Mouse (Mus musculus) kidney, adult 11 months (tissue): ENCODE results near the gene Wwtr1.

Experiments used
- DNase-seq: peaks from one replicate; pipeline ENCODE4 v3.0.0; 2022

Wwtr1 gene

DNA sequence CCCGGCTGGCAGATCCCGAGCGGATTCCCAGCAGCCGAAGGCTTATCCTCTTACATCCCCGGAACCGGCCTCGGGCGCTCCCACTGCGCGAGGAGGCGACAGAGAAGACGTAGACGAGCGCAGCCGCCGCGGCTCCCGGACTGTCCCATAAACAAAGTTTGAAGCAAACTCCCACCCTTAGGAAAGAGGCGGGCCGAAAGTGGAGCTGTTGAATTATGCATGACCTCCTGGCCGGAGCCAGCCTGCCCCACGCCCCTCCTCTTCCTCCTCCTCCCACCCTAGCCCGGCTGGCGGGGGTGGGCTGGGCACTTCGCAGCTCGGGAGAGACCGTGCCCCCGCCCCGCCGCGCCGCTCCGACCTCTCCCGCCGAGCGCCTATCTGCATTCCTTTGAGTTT lies at the start of gene Wwtr1:
Wwtr1 (minus strand) TSS at position 251 of the 396 bp plus-strand sequence.
- peak; percentile 97 for DNase-seq

DNA sequence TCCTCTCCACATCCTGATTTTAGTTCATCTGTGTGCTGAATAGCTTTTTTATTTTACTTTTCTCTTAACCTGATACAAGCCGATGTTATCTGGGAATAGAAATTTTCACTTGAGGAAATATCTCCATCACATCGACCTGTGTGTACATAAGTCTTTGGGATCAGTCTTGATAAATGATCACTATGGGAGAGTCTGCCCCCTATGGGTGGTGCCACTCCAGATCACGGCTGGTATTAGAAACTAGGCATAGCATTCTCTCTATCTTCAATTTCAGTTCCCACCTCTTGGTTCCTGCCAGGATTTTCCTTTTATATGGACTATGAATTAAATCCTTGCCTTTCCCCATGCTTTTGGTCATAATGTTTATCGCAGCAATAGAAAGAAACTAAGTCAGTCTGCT lies 44.0 kb upstream of the Wwtr1 start:
- peak; percentile 18 for DNase-seq

DNA sequence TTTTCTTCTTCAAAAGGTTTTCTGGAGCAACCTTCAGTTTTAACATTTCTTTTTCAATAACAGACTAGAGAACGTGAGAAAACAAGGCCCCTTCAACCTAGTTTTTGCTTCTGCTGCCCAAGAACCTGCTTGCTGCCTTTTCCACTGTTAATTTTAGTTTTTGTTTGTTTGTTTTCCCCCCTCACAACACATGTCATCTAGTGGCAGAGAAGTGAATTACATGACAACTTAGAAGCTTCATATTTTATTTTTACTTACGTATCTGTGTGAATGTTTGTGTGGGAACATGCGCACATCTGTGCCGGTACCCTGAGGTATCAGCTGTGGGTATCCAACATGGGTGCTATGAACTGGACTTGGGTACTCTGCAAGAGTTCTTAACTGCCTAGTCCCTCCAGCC lies 39.9 kb upstream of the Wwtr1 start:
- DNase-seq, result no peak

DNA sequence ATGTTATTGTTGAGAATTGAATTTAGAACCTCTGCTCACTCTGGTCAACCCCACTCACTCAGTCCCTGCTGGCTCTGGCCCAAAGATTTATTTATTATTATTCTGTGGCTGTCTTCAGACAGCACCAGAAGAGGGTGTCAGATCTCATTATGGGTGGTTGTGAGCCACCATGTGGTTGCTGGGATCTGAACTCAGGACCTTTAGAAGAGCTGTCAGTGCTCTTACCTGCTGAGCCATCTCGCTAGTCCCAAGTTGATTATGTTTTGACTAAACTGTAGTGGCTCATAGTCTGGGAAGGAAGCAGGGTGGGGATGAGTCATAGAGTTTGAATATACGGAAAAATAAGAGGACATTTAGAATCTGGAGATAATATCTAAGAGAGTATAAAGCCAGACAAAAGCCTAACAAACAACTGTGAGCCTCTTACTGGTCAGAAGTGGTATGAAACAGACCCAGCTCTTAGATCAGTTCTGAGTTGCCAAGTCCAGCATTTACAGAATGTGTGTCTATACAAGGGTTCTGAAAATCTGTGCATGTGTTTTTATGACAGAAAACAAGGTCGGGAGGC lies 36.8 kb upstream of the Wwtr1 start:
- no peak for DNase-seq

DNA sequence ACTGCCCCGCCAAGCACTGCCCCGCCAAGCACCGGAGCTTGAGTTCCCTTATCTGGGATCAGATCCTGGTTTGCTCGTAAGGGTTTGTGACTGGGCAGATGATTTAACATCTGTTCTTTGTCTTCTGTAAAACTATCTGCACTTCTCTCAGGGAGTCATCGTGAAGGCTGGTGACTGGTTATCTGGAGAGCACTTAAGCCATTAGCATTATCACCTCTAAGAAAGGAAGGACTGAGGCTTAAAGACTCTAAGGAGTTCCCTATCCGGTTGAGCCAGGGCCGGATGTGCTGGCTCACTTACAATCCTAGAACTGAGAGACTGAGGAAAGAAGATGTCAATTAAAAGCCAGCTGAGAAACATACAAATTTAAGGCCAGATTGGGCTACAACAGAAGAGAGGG lies 36.1 kb upstream of the Wwtr1 start:
- no peak for DNase-seq

DNA sequence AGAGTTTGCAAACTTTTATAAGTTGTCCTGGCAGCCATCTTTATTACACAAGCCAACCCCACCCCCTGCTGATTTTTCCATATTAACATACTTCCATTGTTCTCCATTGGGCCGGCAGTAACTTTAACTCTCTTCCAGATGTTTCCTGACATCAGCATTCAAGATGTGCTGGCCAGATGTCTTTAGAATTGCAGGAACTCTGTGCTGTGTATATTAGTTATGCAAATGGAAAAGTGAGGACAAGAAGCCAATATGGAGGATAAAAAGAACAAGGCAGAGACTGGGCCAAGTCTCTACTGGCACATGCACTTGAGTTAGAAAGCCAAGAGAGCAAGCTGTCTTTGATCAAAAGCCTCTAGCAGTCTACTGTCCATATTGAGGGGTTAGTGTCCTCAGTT lies 28.9 kb upstream of the Wwtr1 start:
- DNase-seq, result no peak

DNA sequence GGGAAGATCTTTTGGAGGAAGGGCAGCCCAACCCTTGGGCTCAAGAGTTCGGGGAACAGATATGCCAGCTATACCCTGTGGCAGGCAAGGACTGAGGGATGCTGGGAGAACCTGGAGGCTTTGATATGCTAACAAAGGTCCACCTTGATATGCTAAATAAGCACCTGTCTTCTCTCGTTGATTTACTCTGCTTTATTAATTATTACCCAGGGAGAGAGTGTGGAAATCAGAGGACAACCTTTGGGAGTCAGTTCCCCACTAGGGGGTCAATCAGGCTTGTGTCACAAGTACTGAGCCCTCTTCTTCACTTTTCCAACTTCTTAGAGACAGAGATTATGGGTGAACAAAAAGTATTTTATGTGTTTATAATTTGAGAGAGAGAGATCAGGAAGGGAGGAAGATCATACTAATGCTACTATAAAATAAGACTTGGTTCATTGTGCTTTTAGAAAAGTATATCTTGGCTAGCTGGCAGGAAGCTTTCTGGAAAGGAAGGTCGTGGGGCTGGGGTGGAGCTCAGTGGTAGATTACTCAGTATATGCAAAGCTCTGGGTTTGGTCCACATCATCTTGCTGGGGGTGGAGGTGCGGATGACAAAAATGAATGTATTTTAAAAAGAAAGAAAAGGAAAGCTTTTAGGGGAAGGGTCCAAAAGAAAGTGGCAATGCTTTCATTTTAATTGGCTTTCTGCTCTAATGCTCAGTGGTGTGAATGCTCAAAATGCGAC lies 28.3 kb upstream of the Wwtr1 start:
- DNase-seq, result no peak

DNA sequence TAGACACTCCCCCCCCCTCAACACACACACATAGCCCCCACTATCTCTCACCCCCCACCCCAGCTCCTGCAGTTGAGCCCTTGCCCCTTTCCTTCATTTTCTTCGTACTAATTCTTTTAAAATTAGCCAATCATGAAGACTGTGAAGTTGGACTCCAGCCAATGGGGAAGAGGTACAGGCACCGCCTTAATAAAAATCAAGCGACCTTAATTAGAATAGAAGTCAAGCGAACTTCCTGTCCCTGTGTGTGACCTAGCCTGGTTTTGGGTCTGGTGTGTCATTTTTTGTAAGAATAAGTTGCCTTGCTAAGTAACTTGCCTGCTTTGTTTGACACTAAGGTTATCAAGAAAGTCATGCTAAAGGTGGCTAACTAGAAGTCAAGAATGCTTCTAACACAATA lies 26.9 kb upstream of the Wwtr1 start:
- DNase-seq, result no peak

DNA sequence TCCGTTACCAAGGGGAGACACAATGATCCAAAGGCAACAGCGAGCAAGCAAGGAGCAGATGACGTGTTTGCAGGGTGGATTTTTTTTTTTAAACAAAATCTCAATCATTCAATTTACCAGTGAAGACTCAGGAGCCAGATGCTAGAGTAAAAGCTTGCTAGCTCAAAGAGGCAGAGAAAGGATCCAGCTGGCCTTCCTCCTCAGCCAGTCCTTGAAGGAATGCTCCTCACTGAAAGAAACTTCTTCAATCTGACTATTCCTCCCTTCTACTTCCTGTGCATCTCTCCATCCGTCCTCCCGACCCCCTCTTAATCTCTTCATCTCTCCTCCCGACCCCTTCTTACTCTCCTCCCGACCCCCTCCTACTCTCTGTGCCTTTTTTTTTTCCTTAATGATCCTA lies 20.9 kb upstream of the Wwtr1 start:
- DNase-seq, result no peak

DNA sequence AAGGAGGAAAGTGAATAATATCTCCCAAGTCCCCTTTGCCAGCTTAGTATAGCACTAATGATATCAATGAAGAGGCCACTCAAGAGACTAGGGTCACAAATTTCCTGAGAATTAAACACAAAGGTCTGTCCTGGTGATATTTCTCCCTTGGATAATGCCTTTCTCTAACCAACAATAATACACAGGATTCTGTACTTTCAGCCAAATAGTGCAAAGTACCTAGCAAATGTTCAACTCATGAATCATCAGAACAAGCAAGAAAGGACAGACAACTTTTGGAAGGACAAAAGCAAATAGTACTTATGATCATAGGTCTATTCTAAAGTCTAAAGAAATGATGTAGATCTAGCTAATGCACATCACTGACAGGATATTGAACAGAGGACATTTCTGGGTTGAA lies 19.8 kb upstream of the Wwtr1 start:
- no peak for DNase-seq

DNA sequence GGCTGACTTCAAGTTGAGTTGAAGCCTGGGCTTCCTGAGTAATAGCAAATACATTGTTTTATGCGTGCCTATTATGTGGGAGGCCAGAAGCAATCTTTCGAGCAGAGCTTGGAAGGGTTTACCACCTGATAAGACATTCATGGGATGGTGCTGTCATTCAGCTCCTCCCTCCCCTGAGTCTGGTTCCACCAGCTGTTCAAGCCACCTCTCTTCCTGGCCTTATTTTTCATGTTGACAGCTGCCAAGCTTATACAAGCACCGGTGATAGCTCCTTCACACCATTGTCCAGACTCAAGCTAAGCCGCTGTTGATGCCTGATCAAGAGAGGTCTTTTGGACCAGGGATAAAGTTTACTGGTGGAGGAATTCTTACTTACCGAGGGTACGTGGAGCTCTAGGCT lies 10.3 kb upstream of the Wwtr1 start:
- DNase-seq, result no peak

DNA sequence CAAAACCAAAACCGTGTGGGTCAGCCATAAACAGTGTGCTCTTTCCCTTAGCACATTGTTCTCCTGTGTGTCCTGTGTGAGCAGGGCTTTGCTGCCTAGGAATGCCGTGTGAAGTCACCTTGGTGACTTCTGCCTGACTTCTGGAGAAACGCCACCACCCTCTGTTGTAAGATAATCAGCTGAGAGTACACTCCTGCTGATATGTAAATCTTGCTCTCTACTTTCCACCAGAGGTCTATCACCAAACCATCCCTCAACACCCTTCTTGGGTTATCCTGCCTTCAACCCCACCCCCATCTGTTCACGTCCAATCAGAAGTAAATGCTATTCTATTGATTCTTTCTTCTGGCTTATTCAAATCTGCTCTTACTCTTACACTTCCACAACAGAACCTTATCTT lies 7.8 kb upstream of the Wwtr1 start:
- no peak for DNase-seq

DNA sequence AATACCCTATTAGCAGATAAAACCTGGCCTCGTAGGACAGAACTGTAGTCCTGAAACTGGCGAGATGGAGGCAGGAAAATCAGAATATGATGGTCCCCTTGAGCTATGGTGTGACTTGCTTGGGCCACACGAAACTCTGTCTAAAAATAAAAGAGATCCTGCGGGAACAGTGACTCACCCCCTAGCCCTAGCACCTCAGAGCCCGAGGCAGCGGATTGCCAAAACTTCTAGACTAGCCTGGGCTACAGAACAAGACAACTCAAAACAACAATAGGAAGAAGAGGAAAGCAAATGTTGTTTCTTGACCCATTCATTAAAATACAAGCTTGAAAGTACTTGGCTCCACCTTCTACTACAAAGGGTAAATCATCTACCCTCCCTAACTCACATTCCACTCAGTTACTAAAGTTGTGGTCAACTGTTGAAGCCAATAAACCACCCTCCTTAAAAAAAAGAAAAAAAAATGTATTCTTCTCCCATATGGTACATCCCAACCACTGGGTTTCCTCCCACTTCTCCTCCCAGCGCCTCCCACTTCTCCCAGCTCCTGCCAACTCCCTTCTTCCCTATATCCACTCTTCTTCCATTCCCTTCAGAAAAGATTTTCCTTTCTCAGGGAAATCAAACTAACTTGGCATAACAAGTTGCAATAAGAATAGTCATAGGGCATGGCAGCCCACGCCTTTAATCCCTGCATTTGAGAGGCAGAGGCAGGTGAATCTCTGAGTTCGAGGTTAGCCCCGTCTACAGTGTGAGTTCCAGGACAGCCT lies 4.9 kb upstream of the Wwtr1 start:
- DNase-seq, result no peak

DNA sequence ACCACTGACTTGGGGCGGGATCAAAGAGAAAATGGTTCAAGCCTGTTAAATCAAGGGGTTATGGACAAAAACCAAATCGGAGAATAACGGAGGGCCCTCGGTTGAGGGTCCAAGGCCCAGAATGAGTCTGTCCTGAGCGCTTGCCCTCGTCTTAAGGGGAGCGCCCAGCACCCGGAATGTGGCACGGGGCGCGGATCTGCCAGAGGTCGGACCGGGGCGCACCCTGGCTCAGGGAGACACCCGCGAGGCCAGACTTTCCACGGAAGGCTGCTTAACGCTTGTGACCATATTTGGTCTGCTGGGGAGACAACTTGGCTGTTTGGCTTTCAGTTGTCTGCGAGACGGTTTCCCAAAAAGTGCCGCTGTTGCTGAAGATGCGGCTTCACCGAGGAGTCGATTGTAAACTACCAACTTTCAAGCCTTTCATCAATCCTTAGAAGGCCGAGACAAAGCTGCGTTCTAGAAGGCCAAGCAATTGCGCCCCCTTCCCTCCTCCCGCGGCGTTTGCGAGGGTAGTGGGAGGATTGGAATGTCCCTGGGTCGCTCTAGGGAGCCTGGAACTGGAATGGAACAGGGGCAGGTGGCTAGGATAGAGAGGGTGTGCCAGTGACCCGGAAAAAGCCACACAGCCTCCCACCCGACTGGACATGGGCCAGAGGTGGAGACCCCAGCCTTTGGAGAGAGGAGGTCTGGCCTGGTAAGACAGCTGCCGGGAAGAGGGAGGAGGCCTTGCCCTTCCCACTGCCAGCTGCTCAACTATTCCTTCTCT lies 530 bp upstream of the Wwtr1 start:
- no peak for DNase-seq

DNA sequence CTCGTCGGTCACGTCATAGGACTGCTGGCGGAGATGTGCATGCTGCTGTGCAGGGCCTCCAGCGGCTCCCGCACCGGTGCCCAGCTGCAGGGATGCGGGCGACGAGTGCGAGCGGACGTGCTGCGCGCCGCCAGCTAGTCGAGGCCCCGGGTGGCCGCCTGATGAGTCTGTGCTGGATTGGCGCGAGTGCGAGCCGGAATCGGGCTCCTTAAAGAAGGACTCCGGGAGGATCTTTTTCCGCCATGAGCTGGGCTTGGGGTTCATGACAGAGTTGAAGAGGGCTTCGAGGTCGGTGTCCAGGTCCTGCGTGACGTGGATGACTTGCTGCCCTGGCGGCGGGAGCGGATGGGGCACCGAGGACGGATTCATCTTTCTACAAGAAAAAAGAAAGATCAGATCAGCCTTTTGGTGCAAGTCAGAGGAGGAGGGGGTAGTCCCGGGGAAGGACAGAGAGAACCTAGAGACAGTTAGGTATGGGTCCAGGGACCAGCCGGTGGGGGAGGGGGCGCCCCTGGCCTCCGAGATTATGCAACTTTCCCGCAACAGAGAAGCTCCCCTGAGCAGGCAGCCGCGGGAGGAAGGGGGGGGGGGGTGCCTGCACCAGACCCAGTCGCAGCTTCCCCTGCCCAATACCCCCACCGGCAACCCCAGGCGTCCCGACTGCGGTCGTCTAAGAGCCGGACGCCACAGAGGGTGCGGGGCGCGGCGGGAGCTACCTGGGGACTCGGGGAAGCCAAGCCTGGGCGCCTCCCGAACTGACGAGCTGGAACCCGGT lies 638 bp downstream of the Wwtr1 start:
- DNase-seq, result peak; percentile 66

DNA sequence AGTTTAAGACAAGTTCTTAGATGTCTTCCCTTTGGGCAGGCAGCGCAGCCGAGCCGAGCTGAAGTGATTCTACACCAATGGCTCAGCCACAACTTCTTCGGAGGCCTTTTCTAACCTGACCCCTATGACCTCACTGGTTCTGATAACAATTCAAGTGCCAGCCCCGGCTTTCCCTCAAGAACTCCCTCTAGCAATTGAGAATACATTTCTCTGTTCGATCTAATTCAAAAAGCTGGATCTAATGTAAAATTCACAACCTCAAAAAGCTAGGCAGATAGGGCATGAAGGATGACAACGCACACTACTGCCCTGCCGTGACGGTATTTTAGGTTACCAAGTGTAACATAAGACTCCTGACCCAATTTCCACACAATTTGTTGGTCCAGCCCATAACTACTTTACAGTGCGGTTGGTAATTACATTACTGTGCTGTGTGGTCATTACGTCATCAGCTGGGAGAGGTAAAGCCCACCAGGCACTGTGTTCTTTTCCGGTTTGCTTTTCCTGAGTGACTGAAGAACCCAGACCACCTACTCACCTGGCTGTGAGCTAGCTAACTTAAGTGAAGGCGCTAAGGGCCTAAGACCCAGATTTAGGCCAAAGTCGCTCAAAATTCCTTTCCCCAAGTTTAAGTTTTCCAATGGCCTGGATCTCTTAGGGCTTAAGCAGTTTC lies 1.7 kb downstream of the Wwtr1 start:
- no peak for DNase-seq

DNA sequence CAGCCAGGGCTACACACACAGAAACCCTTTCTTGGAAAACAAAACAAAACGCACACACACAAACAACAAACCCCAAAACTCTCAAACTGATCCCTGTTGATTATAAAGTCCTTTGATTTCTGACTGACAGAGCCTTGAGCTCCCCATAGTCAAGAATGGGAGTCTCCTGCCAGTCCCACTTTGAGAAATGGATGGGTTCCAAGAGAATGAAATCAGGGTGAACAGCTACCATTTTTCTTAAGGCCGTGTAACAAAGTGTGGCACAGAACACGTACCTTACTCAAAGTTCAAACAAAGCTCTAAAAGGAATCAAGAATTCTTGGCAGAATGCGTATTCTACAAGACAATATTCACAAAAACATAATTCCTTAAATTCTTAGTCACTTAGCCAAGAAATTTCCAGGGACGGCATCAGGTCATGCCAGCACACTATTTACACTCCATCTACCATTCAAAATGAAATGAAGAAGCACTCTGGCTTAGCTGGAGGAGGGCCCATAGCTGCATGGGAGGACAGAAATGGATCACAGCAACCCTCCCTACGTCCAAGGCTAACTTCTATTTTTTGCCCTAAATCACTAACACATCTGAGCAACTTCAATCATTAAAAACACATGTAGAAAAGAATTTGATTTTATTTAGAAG lies 3.3 kb downstream of the Wwtr1 start:
- DNase-seq, result no peak

DNA sequence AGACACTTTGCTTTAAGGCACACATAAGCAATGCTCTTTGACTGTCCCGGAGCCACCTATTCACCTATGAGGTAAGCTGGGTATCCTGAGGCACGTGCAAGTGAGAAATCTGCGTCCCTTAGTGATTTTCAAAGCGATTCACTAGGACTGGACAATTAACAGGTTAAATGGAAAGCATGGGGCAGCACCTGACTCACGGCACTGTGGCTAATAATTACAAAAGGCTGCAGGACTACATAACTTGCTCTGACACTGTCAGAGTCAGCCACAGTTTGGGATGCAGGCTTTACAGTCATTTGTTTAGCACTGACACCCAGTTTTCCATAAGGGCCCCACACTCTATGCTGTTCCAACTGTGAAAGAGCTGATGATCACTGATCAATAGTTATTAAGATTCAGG lies 9.1 kb downstream of the Wwtr1 start:
- peak; percentile 77 for DNase-seq

DNA sequence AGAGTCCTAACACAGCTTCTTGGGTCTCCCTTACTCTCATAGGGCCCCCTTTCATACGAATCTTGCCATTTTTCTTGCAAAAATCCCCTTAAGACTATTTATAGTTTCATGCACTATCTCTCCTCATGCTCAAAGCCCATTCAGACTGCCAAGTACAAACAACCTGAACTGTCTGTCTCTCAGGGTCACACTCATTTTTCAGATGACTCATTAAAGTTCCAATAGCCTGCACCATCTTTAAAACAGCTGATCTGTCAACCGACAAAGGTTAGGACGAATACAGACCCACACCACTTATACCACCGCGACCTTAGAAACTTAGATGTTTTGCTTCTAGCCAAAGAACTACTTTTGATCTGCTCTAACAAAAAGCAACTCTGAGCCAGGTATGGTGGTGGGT lies 12.1 kb downstream of the Wwtr1 start:
- DNase-seq, result no peak

DNA sequence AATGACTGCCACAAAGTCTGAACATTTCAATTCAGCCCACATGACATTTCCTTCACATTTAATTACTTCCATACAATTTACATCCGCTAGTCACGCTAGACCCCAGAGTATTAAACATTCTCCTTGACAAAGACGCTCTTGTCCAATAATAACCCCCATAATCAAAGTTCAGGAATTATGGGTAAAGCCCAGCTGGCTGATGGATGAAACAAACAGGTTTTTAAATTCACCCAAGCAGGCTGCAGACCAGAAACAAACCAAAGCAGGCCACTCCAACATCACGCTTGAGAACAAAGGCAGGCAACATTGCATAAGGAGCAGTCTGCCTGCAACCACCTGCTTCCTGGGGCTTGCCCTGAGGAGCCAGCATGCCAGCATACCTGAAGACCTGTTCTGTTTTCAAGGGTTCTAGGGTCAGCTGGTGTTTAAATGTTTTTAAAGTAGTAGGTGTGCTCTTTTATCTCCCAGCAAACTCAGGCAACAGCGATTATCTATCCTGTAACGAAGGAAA lies 12.7 kb downstream of the Wwtr1 start:
- DNase-seq, result no peak

DNA sequence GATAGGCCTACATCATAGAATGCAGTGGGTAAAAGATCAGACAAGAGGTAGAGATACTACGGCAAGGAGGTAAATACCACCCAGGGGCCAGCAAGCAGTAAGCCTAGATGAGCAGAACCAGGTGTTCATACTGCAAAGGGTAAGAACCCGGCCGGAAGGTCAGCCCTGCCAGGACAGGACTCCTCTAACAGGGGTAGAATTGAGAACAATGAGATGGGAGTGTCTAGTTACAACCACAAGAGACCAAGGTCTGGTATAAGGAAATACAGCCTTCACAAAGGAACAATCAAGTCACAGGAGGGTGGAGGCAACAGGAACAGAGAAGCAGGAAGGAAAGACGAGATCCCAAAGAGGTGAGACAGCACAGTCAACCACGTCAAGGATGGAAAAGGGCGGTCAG lies 16.9 kb downstream of the Wwtr1 start:
- DNase-seq, result no peak
